Mouse (Mus musculus): Measurements from ENCODE around the gene Ccdc57. TPM values are rescaled to one million over a fixed set of nuclear protein-coding genes. Genes with fewer than 3 reads are reported as not detected.

The Ccdc57 gene
- polyA plus RNA-seq, 1 experiment from 2014 or later = 1.3 TPM

DNA sequence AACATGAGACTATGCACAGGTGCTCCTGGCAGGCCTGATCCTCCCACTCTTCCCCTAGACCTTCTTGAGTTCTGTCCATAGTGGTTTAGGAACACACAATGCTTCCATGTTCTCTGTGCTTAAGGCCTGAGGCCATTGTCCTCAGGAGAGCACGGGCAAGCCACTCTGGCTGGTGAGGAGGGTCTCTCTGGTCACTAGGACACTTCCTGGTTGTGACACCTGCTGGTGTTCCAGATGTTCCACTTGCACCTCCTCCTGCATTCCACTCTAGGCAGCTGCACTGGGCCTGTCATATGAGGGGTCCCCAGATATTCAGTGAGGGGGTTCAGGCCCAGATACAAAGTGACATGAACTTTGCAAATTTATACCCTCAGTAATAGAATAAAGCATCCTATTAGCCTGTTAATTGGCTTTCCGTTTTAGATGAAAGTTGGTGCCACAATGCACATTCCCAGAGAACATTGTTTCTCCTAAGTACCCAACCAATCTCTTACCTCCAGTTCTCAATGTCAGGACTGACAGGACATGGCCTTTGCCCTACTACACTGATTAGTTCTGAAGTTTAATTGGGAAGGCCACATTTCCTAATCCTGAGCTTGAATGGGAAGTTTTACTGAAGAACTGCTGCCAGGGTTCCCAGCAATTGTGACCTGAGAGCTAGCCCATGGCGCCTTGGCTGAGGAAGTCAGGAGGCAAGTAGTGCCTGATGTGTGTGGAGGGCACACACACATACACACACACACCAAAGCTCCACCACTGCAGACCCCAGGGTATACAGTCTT lies 100.8 kb downstream of the Ccdc57 start:
- Histone ChIP-seq H3K4me3 (ENCODE audit: low read depth, low read length) (no peak overlapping the region), H3K9me3 (ENCODE audit: control insufficient read depth) (no peaks in the 10 kb centered on the region), H3K4me2 (replicated peaks; ENCODE audit: low read depth) (no peak overlapping the region), H3K4me1 (replicated peaks; ENCODE audit: control insufficient read depth, insufficient read depth, low read length) (0 out of 2 replicates have a peak, but pooled peaks cover 2% of the 10 kb centered on the region), H3K36me3 (ENCODE audit: control insufficient read depth, insufficient read depth) (no peaks in the 10 kb centered on the region), H3K27me3 (replicated peaks; ENCODE audit: control insufficient read depth, insufficient read depth, low read length) (no peaks in the 10 kb centered on the region), H3K9ac (ENCODE audit: low read depth, low read length) (no peak overlapping the region), H3K27ac (ENCODE audit: low read depth, low read length) (no peak overlapping the region)
- no peak for TF ChIP-seq CTCF (IDR thresholded peaks at IDR 0.05; ENCODE audit: low read depth)
- WGBS = 80% methylated on average over 3 of the region's 3 CpGs
- no peak for ATAC-seq

DNA sequence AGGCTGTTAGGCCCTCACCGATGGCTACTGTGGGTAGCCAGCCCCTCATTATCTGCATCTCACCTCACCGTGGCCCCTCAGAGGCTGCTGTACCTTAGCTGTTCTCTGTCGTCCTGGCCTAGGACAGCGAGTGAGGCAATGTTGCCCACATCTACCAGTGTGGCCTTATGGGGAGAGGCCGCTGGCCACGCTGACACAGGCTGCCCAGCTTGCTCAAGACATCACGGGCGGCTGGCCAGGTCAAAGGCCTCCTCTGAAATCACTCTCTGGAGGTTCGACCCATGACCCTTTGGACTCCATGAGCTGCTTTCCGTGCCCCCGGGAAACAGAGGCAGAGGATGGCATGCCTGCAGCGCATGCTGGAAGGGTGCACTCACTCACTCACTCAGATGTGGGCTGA lies 102.0 kb downstream of the Ccdc57 start:
- Histone ChIP-seq H3K9me3 (ENCODE audit: control insufficient read depth) (no peaks in the 10 kb centered on the region), H3K9ac (ENCODE audit: low read depth, low read length) (no peak overlapping the region), H3K27ac (ENCODE audit: low read depth, low read length) (no peak overlapping the region), H3K4me1 (replicated peaks; ENCODE audit: control insufficient read depth, insufficient read depth, low read length) (0 out of 2 replicates have a peak, but pooled peaks cover 2% of the 10 kb centered on the region), H3K4me3 (ENCODE audit: low read depth, low read length) (no peak overlapping the region), H3K27me3 (replicated peaks; ENCODE audit: control insufficient read depth, insufficient read depth, low read length) (no peaks in the 10 kb centered on the region), H3K4me2 (replicated peaks; ENCODE audit: low read depth) (no peak overlapping the region), H3K36me3 (ENCODE audit: control insufficient read depth, insufficient read depth) (no peaks in the 10 kb centered on the region)
- no peak for TF ChIP-seq CTCF (IDR thresholded peaks at IDR 0.05; ENCODE audit: low read depth)
- no peak for ATAC-seq
- 82% methylated on average over 12 of the region's 12 CpGs for WGBS

DNA sequence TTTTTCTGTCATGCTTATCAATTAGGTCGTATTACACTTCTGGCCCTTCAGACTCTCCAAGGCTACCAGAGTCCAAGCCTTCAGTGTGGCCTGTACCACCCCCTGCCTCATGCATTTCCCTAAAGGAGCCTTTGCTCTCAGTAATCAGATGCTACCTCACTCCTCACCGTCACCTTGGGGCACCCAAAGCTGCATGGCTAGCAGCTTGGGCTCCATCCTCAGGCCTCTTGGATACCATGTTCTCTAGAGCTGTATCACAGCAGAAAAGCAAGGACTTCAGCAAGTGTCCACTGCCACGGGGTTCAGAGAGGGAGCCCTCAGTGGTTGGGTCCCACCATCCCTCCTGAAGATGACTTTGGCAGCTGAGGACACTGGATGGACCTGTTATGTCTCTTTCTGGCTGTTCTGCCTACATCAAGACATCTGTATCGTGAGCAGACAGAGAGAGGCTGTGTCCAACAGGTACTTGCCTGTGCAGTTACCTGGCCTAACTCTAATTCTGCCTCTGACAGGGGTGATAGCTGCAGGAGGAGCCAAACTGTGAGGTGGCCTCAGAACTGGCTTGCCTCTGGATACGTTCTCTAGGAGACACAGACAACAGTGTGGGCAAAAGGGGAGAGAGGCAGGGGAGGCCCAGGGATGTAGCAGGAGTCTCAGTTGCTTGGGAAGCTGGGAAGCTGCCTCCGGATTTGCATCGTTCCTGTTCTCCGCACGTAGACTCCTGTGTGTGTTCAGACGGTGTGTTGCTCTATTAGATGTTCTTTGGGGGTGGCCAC lies 102.7 kb downstream of the Ccdc57 start:
- no peak overlapping the region for H3K27ac ChIP-seq (ENCODE audit: low read depth, low read length)
- H3K36me3 ChIP-seq (ENCODE audit: control insufficient read depth, insufficient read depth) = no peaks in the 10 kb centered on the region
- no peak overlapping the region for H3K4me3 ChIP-seq (ENCODE audit: low read depth, low read length)
- 79% methylated on average over 10 of the region's 10 CpGs for WGBS
- TF ChIP-seq CTCF (IDR thresholded peaks at IDR 0.05; ENCODE audit: low read depth) = no peak
- no peaks in the 10 kb centered on the region for H3K27me3 ChIP-seq (replicated peaks; ENCODE audit: control insufficient read depth, insufficient read depth, low read length)
- H3K9ac ChIP-seq (ENCODE audit: low read depth, low read length) = no peak overlapping the region
- ATAC-seq = no peak
- H3K4me2 ChIP-seq (replicated peaks; ENCODE audit: low read depth) = no peak overlapping the region
- 0 out of 2 replicates have a peak, but pooled peaks cover 2% of the 10 kb centered on the region for H3K4me1 ChIP-seq (replicated peaks; ENCODE audit: control insufficient read depth, insufficient read depth, low read length)
- H3K9me3 ChIP-seq (ENCODE audit: control insufficient read depth) = no peaks in the 10 kb centered on the region

DNA sequence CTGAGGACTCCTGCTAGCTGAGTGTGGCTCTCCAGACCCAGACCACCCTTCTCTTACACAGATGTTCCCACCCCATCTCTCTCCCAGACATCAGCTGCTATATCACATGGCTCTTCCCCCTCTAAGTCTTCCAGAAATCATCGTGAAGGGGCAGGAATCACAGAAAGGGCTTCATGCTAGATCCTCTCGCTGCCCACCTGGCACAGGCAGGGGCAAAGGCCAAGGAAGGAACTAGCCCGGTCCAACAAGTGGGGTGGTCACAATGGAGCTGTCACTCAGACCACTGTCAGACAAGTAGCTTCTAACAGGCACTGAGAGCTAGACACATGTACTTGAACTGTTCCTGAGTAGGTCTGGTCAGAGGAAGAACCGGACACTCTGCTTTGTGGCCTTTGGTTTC lies 104.3 kb downstream of the Ccdc57 start:
- ATAC-seq = no peak
- Histone ChIP-seq H3K36me3 (ENCODE audit: control insufficient read depth, insufficient read depth) (no peaks in the 10 kb centered on the region), H3K9ac (ENCODE audit: low read depth, low read length) (no peak overlapping the region), H3K9me3 (ENCODE audit: control insufficient read depth) (no peaks in the 10 kb centered on the region), H3K4me2 (replicated peaks; ENCODE audit: low read depth) (no peak overlapping the region), H3K4me1 (replicated peaks; ENCODE audit: control insufficient read depth, insufficient read depth, low read length) (no peaks in the 10 kb centered on the region), H3K27ac (ENCODE audit: low read depth, low read length) (no peak overlapping the region), H3K4me3 (ENCODE audit: low read depth, low read length) (no peak overlapping the region), H3K27me3 (replicated peaks; ENCODE audit: control insufficient read depth, insufficient read depth, low read length) (no peaks in the 10 kb centered on the region)
- 79% methylated on average over 4 of the region's 4 CpGs for WGBS
- no peak for TF ChIP-seq CTCF (IDR thresholded peaks at IDR 0.05; ENCODE audit: low read depth)

DNA sequence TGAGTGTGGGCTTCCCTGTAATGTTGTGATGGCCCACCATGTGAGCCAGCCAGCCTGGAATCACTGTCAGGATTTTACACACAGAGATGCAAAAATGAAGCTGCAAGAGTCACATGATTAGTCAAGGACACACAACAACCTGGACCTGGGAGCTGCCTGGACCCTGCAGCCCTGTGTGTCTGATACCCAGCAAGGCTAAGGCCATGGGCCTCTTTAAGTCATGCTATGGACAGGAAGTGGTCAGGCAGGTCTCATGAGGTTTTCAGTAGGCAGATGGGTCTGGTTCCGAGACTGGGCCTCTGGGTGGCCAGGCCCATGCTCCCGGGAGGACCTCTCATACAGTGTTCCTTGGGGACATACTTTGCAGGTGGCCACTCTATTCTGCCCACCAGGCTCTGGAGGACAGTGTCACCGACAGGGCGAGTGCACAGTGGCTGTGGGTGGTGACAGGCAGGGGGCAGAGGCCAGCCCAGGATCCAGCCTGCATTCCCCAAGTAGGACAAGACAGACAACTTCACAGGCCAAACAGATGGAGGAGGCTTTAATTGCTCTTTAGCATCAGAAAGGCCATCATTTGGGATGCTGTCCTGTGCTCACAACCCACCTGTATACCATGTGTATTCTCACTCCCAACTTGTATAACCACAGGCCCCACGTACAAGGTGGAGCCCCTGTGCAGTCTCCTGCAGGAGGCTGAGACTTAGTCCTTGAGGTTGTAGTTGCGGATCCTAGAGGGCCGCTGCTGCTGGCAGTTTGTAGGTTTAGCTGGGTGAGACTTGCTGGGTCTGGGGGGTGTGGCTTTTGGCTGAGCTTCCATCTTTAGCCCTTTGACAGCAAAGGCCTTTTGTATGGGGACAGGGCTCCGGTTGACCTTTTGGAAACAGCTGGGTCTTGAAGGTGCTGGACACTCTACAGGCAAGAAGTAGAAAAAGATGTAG lies 106.4 kb downstream of the Ccdc57 start:
- Histone ChIP-seq H3K4me2 (replicated peaks; ENCODE audit: low read depth) (no peak overlapping the region), H3K9ac (ENCODE audit: low read depth, low read length) (no peak overlapping the region), H3K9me3 (ENCODE audit: control insufficient read depth) (no peaks in the 10 kb centered on the region), H3K27me3 (replicated peaks; ENCODE audit: control insufficient read depth, insufficient read depth, low read length) (no peaks in the 10 kb centered on the region), H3K4me3 (ENCODE audit: low read depth, low read length) (no peak overlapping the region), H3K4me1 (replicated peaks; ENCODE audit: control insufficient read depth, insufficient read depth, low read length) (peaks cover 4% of the 10 kb centered on the region; the same call in 1 of the 2 replicates), H3K27ac (ENCODE audit: low read depth, low read length) (no peak overlapping the region), H3K36me3 (ENCODE audit: control insufficient read depth, insufficient read depth) (peaks cover 7% of the 10 kb centered on the region; the same call in 1 of the 2 replicates)
- no peak for TF ChIP-seq CTCF (IDR thresholded peaks at IDR 0.05; ENCODE audit: low read depth)
- 86% methylated on average over 8 of the region's 8 CpGs for WGBS
- ATAC-seq = no peak
